Mouse (Mus musculus) CH12.LX (cell line): Measurements from ENCODE around the gene Renbp. TPM values are rescaled to one million over a fixed set of nuclear protein-coding genes. Genes with fewer than 3 reads are reported as not detected.

Experiments
- DNase-seq: peaks from one replicate; pipeline ENCODE4 v3.0.0-alpha.2; 2013; ENCODE audit errors: extremely low read depth
- H3K27ac ChIP-seq: 2 replicates; pipeline ENCODE4 v1.5.1; 2012; ENCODE audit warnings: low read depth, mild to moderate bottlenecking, control low read depth, moderate library complexity; ENCODE audit not compliant: insufficient read depth
- H3K27me3 ChIP-seq: replicated peaks from 2 replicates; pipeline ENCODE3; 2012; ENCODE audit warnings: inconsistent platforms
- H3K36me3 ChIP-seq, 2 experiments: replicated peaks in 1 of 2; 2 replicates each; pipeline versions ENCODE3 to v1.6.1; 2012; ENCODE audit warnings: inconsistent platforms in 1 of 2, low read length in 1 of 2, mild to moderate bottlenecking in 1 of 2, mixed read lengths in 1 of 2, moderate library complexity in 1 of 2; ENCODE audit not compliant: control insufficient read depth in 1 of 2, insufficient read depth in 1 of 2
- H3K4me1 ChIP-seq, 2 experiments: 2 replicates each; pipeline ENCODE4 v1.6.1; 2012; ENCODE audit warnings: inconsistent platforms in 1 of 2, moderate library complexity in 1 of 2; ENCODE audit not compliant: insufficient read depth in 2 of 2, control insufficient read depth in 1 of 2
- H3K4me2 ChIP-seq: 2 replicates; pipeline ENCODE4 v1.6.1; 2012; ENCODE audit warnings: low read depth, mild to moderate bottlenecking, control low read depth; ENCODE audit not compliant: poor library complexity, insufficient read depth, severe bottlenecking
- H3K4me3 ChIP-seq, 3 experiments: fragments of 150-350 bp in 1 of 3; sonication (generic) in 1 of 3; replicated peaks in 1 of 3; 2 replicates each; pipeline versions ENCODE3 to v1.5.1; 2011 to 2012; ENCODE audit warnings: low read depth in 2 of 3, low read length in 2 of 3, mild to moderate bottlenecking in 2 of 3, moderate library complexity in 2 of 3, control low read depth in 1 of 3, improper control_type of control experiment in 1 of 3, inconsistent platforms in 1 of 3, mixed read lengths in 1 of 3; ENCODE audit not compliant: poor library complexity in 1 of 3
- H3K79me2 ChIP-seq: replicated peaks from 2 replicates; pipeline ENCODE4 v1.6.1; 2012; ENCODE audit warnings: mild to moderate bottlenecking, moderate library complexity; ENCODE audit not compliant: control insufficient read depth, poor library complexity, insufficient read depth, severe bottlenecking; ENCODE audit errors: extremely low read depth
- H3K9ac ChIP-seq: 2 replicates; pipeline ENCODE4 v1.6.1; 2012; ENCODE audit warnings: low read depth, mild to moderate bottlenecking, control low read depth, moderate library complexity; ENCODE audit not compliant: insufficient read depth
- H3K9me3 ChIP-seq: replicated peaks from 2 replicates; pipeline ENCODE3; 2012; ENCODE audit warnings: low read length, inconsistent platforms, mixed read lengths
- BHLHE40 ChIP-seq: IDR thresholded peaks from 2 replicates; pipeline ENCODE4 v1.6.1; 2011; ENCODE audit warnings: mild to moderate bottlenecking, low read depth, low read length, improper control_type of control experiment
- CHD2 ChIP-seq: IDR thresholded peaks from 2 replicates; pipeline ENCODE4 v1.6.1; 2011; ENCODE audit warnings: low read length, improper control_type of control experiment
- CTCF ChIP-seq, 2 experiments: IDR thresholded peaks in 1 of 2; conservative IDR thresholded peaks in 1 of 2; 2 replicates each; pipeline ENCODE4 v1.5.1; 2011 to 2012; ENCODE audit warnings: low read depth in 2 of 2, low read length in 2 of 2, improper control_type of control experiment in 1 of 2, inconsistent platforms in 1 of 2, mild to moderate bottlenecking in 1 of 2, moderate library complexity in 1 of 2
- E2F4 ChIP-seq: IDR thresholded peaks from 2 replicates; pipeline ENCODE4 v1.6.1; 2011; ENCODE audit warnings: low read depth, low read length, improper control_type of control experiment; ENCODE audit not compliant: insufficient replicate concordance
- ELF1 ChIP-seq: IDR thresholded peaks from 2 replicates; pipeline ENCODE4 v1.6.1; 2014; ENCODE audit warnings: low read depth, mild to moderate bottlenecking, inconsistent platforms, low read length, improper control_type of control experiment
- ETS1 ChIP-seq: conservative IDR thresholded peaks from 2 replicates; pipeline ENCODE4 v1.6.1; 2012; ENCODE audit warnings: low read depth, mild to moderate bottlenecking, inconsistent platforms, low read length, improper control_type of control experiment, moderate library complexity
- HCFC1 ChIP-seq: IDR thresholded peaks from 2 replicates; pipeline ENCODE4 v1.6.1; 2012; ENCODE audit warnings: low read depth, mild to moderate bottlenecking, inconsistent platforms, low read length, improper control_type of control experiment
- IRF4 ChIP-seq: IDR thresholded peaks from 2 replicates; pipeline ENCODE4 v1.6.1; 2014; ENCODE audit warnings: low read depth, mild to moderate bottlenecking, inconsistent platforms, low read length, improper control_type of control experiment
- JUN ChIP-seq: IDR thresholded peaks from 2 replicates; pipeline ENCODE4 v1.6.1; 2011; ENCODE audit warnings: low read depth, mild to moderate bottlenecking, low read length, improper control_type of control experiment, moderate library complexity; ENCODE audit not compliant: insufficient read depth
- JUND ChIP-seq: conservative IDR thresholded peaks from 2 replicates; pipeline ENCODE4 v1.6.1; 2011; ENCODE audit warnings: low read depth, low read length, improper control_type of control experiment
- MAX ChIP-seq: IDR thresholded peaks from 2 replicates; pipeline ENCODE4 v1.6.1; 2011; ENCODE audit warnings: low read length, improper control_type of control experiment
- MAZ ChIP-seq: IDR thresholded peaks from 2 replicates; pipeline ENCODE4 v1.6.1; 2012; ENCODE audit warnings: low read depth, mild to moderate bottlenecking, inconsistent platforms, low read length, improper control_type of control experiment, moderate library complexity
- MEF2A ChIP-seq: IDR thresholded peaks from 2 replicates; pipeline ENCODE4 v1.6.1; 2014; ENCODE audit warnings: low read depth, mild to moderate bottlenecking, inconsistent platforms, low read length, improper control_type of control experiment, borderline replicate concordance
- MXI1 ChIP-seq: IDR thresholded peaks from 2 replicates; pipeline ENCODE4 v1.6.1; 2011; ENCODE audit warnings: mild to moderate bottlenecking, low read depth, low read length, improper control_type of control experiment
- MYC ChIP-seq: IDR thresholded peaks from 2 replicates; pipeline ENCODE4 v1.6.1; 2011; ENCODE audit warnings: low read depth, mild to moderate bottlenecking, improper control_type of control experiment, low read length
- POLR2A ChIP-seq: IDR thresholded peaks from 2 replicates; pipeline ENCODE4 v1.6.1; 2011; ENCODE audit warnings: low read depth, mild to moderate bottlenecking, improper control_type of control experiment, low read length
- POLR2AphosphoS2 ChIP-seq: IDR thresholded peaks from 2 replicates; pipeline ENCODE4 v1.6.1; 2011; ENCODE audit warnings: low read depth, low read length, improper control_type of control experiment
- RAD21 ChIP-seq: IDR thresholded peaks from 2 replicates; pipeline ENCODE4 v1.6.1; 2011; ENCODE audit warnings: low read depth, mild to moderate bottlenecking, low read length, improper control_type of control experiment, moderate library complexity
- SIN3A ChIP-seq: IDR thresholded peaks from 2 replicates; pipeline ENCODE4 v1.6.1; 2012; ENCODE audit warnings: low read length, improper control_type of control experiment, inconsistent platforms
- SMC3 ChIP-seq: IDR thresholded peaks from 2 replicates; pipeline ENCODE4 v1.6.1; 2011; ENCODE audit warnings: low read depth, low read length, improper control_type of control experiment
- TBP ChIP-seq: conservative IDR thresholded peaks from 2 replicates; pipeline ENCODE4 v1.6.1; 2011; ENCODE audit warnings: low read depth, low read length, improper control_type of control experiment
- TCF12 ChIP-seq: IDR thresholded peaks from 2 replicates; pipeline ENCODE4 v1.6.1; 2014; ENCODE audit warnings: low read depth, mild to moderate bottlenecking, inconsistent platforms, low read length, improper control_type of control experiment
- UBTF ChIP-seq: IDR thresholded peaks from 2 replicates; pipeline ENCODE4 v1.6.1; 2012; ENCODE audit warnings: low read depth, mild to moderate bottlenecking, inconsistent platforms, low read length, improper control_type of control experiment, moderate library complexity
- USF1 ChIP-seq: IDR thresholded peaks from 2 replicates; pipeline ENCODE4 v1.6.1; 2014; ENCODE audit warnings: low read depth, mild to moderate bottlenecking, inconsistent platforms, low read length, improper control_type of control experiment
- USF2 ChIP-seq: conservative IDR thresholded peaks from 2 replicates; pipeline ENCODE4 v1.6.1; 2011; ENCODE audit warnings: low read depth, low read length, improper control_type of control experiment
- ZC3H11A ChIP-seq: IDR thresholded peaks from 2 replicates; pipeline ENCODE4 v1.6.1; 2012; ENCODE audit warnings: low read depth, mild to moderate bottlenecking, inconsistent platforms, low read length, improper control_type of control experiment
- ZKSCAN1 ChIP-seq: IDR thresholded peaks from 2 replicates; pipeline ENCODE4 v1.6.1; 2012; ENCODE audit warnings: low read depth, inconsistent platforms, low read length, improper control_type of control experiment, borderline replicate concordance
- ZMIZ1 ChIP-seq: IDR thresholded peaks from 2 replicates; pipeline ENCODE4 v1.6.1; 2012; ENCODE audit warnings: low read depth, mild to moderate bottlenecking, inconsistent platforms, low read length, improper control_type of control experiment
- ZNF384 ChIP-seq: IDR thresholded peaks from 2 replicates; pipeline ENCODE4 v1.6.1; 2012; ENCODE audit warnings: low read depth, low read length, improper control_type of control experiment, inconsistent platforms
- dilution Hi-C: fragments of 300-500 bp; cut with MboI; formaldehyde crosslinking; loops from 2 replicates; pipeline ENCODE4 v1.14.3; 2020; ENCODE audit warnings: low sequenced_read_pairs; ENCODE audit not compliant: extremely low pct_unique_long_range_greater_than_20kb, extremely low pct_ligation_motif_present
- in situ Hi-C: fragments of 300-500 bp; cut with MboI; formaldehyde crosslinking; loops from 3 replicates; pipeline ENCODE4 v1.14.3; 2019; ENCODE audit warnings: low sequenced_read_pairs, low pct_ligation_motif_present, low pct_unique_long_range_greater_than_20kb, mixed read lengths
- polyA plus RNA-seq: library from polyadenylated mRNA; unstranded; fragments of >175 nt; gene quantifications from 2 replicates; pipeline ENCODE4 v1.2.1, GENCODE M21; 2012; ENCODE audit warnings: low read depth; ENCODE audit not compliant: insufficient read length
- total RNA-seq, 2 experiments: library from RNA; depleted of rRNA; stranded (reverse); fragments of 300-350 nt in 1 of 2; fragments of >200 nt in 1 of 2; gene quantifications; 2 replicates each; pipeline ENCODE4 v1.2.3; 2012 to 2014

Gene Renbp
- total and polyA plus RNA-seq, 3 experiments: 24.7 to 66.3 (median 43.4) TPM

- TF ChIP-seq MAX: peak; percentile 40; the same call in 1 of the 2 replicates
- TF ChIP-seq USF2: no peak
- no peak for TF ChIP-seq JUN
- 0 out of 2 replicates have a peak, but pooled peaks have one; percentile 11 for TF ChIP-seq ELF1
- peak; percentile 62; the same call in 1 of the 2 replicates for TF ChIP-seq POLR2AphosphoS2
- peak; percentile 58; the same call in 1 of the 2 replicates for TF ChIP-seq UBTF
- peak; percentile 17; the same call in 1 of the 2 replicates for TF ChIP-seq IRF4
- peak; percentile 39; the same call in 1 of the 2 replicates for TF ChIP-seq MYC
- TF ChIP-seq ZMIZ1: peak; percentile 33; the same call in 1 of the 2 replicates
- TF ChIP-seq RAD21: no peak
- TF ChIP-seq TBP: peak; percentile 71; the same call in 1 of the 2 replicates
- TF ChIP-seq ZC3H11A: no peak
Measured at GRCm38 (mm10) chrX:73967177-73968075, 36.8 kb upstream of the Renbp start (continued).

DNA sequence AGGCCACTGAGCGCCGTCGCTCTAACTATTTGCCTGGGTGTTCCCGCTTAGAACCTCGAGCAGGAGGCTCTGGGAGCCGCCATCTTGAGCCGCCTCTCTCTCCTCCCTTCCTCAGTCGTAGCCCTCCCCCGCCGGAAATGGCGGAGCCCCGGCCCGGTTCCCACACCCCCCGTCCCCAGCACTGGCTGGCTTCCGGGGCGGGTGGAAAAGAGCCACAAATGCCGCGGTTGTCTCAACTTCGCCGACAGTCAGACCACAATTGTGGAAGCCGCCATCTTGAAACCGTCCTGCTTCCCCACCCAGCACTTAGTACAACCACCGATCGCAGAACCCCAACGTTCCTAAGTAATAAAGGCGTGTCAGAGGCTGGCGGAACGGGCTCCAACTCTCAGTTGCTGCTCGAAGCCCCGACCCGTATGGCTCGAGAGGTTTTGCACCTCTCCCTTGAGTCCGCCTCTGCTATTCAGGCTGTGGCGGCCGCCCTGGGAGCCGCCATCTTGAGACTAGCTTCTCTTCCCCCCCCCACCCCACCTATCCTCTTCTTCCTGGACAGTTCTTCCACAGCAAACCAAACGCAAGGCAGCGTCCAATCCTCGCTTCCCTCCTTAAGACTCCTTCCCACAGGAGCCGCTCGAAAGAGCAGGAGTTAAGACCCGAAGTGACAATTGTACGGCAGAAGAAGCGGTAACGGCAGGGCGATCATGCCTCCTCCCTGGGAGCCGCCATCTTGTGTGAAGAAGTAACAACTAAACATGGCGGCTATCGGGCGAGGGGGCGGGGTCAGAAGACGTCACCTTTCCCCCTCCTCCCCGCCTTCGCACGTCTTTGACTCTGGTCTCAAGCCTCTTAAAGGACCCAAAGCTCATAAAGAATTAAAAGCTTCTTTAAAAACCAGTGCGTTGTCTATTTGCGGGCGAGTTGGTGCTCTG, 35.9 kb upstream of the Renbp start, which contains the start of gene Hcfc1:
TSS of gene Hcfc1 (minus strand) at position 110 of the 929 bp plus-strand sequence.
- Histone ChIP-seq H3K79me2 (peaks cover 46% of the 10 kb centered on the region), H3K27me3 (no peaks in the 10 kb centered on the region), H3K4me1 (peaks cover 8 to 41% of the 10 kb centered on the region in 2 experiments; a peak in 3 of 4 replicates), H3K9ac (peak within 1 kb of the TSS; percentile 95), H3K27ac (peak within 1 kb of the TSS; percentile 94), H3K9me3 (no peaks in the 10 kb centered on the region), H3K4me2 (peak within 1 kb of the TSS; percentile 94; the same call in 1 of the 2 replicates), H3K36me3 (peaks cover 24 to 28% of the 10 kb centered on the region in 2 experiments), H3K4me3 (peak within 1 kb of the TSS; percentile 74 to 96 (median 95))
- dilution Hi-C loops: no loop called here
- peak; percentile 79 for DNase-seq
- in situ Hi-C loops: no loop called here
- TF ChIP-seq HCFC1: peak; percentile 74
- TF ChIP-seq JUND: no peak
- no peak for TF ChIP-seq JUN
- peak; percentile 67 for TF ChIP-seq MXI1
- peak; percentile 32; the same call in 1 of the 2 replicates for TF ChIP-seq ZMIZ1
- no peak for TF ChIP-seq ZKSCAN1
- TF ChIP-seq SMC3: no peak
- peak; percentile 11; the same call in 1 of the 2 replicates for TF ChIP-seq UBTF
- TF ChIP-seq MAX: no peak; the same call in 1 of the 2 replicates
- no peak for TF ChIP-seq ZC3H11A
- 0 out of 2 replicates have a peak, but pooled peaks have one; percentile 48 for TF ChIP-seq MAZ
- no peak for TF ChIP-seq CTCF (conservative IDR thresholded peaks at IDR 0.05 in 1 of 2, IDR thresholded peaks at IDR 0.05 in 1 of 2; ENCODE audit: low read depth in 2 of 2, low read length in 2 of 2)
- TF ChIP-seq IRF4: 0 out of 2 replicates have a peak, but pooled peaks have one; percentile 36
- TF ChIP-seq CHD2: 0 out of 2 replicates have a peak, but pooled peaks have one; percentile 43
- no peak for TF ChIP-seq E2F4
- no peak for TF ChIP-seq BHLHE40
- no peak for TF ChIP-seq ZNF384
- no peak for TF ChIP-seq USF2
- TF ChIP-seq TCF12: peak; percentile 68
- TF ChIP-seq USF1: no peak
- TF ChIP-seq POLR2AphosphoS2: no peak
- TF ChIP-seq MEF2A: no peak
- TF ChIP-seq SIN3A: 0 out of 2 replicates have a peak, but pooled peaks have one; percentile 61
- TF ChIP-seq POLR2A: peak; percentile 56
- no peak for TF ChIP-seq ETS1
- 0 out of 2 replicates have a peak, but pooled peaks have one; percentile 10 for TF ChIP-seq MYC
- TF ChIP-seq RAD21: no peak
